Mouse (Mus musculus): Measurements from ENCODE around the gene Srrt. TPM values are rescaled to one million over a fixed set of nuclear protein-coding genes. Genes with fewer than 3 reads are reported as not detected.

Srrt gene
- polyA plus RNA-seq, 1 experiment from 2014 or later: 84.9 TPM

Small RNA genes lying within 50 kb of the gene (microRNA-seq; reads per million reads assigned to microRNA genes)
- gene Mir7036: not detected
- not detected for gene Mir8116

Other genes starting within 250 kb of the Srrt start
- gene Serpine1, start 235.4 kb downstream of the Srrt start, polyA plus RNA-seq (2015; fragmentation: Nextera tagmentation; extraction: Ambion mirVana): 0.74 and 0.92 TPM in 2 replicates
- 4.9 and 6.9 TPM in 2 replicates for gene Trim56, start 191.5 kb downstream of the Srrt start, polyA plus RNA-seq (2015; fragmentation: Nextera tagmentation; extraction: Ambion mirVana)
- gene Muc3, start 158.4 kb downstream of the Srrt start, polyA plus RNA-seq (2015; fragmentation: Nextera tagmentation; extraction: Ambion mirVana): 0.11 TPM in 1 of 2 replicates, not detected in the other
- not detected in 2 replicates for gene Muc3a, start 95.3 kb downstream of the Srrt start, polyA plus RNA-seq (2015; fragmentation: Nextera tagmentation; extraction: Ambion mirVana)
- 12.7 and 14.8 TPM in 2 replicates for gene Ache, start 20.2 kb downstream of the Srrt start, polyA plus RNA-seq (2015; fragmentation: Nextera tagmentation; extraction: Ambion mirVana)
- 8.1 and 8.8 TPM in 2 replicates for gene Ufsp1, start 13.0 kb downstream of the Srrt start, polyA plus RNA-seq (2015; fragmentation: Nextera tagmentation; extraction: Ambion mirVana)
- gene Trip6, start 6.7 kb upstream of the Srrt start, polyA plus RNA-seq (2015; fragmentation: Nextera tagmentation; extraction: Ambion mirVana): 44.7 and 47.3 TPM in 2 replicates
- gene Slc12a9, start 25.9 kb upstream of the Srrt start, polyA plus RNA-seq (2015; fragmentation: Nextera tagmentation; extraction: Ambion mirVana): 8.1 and 8.7 TPM in 2 replicates
- gene Ephb4, start 42.4 kb upstream of the Srrt start, polyA plus RNA-seq (2015; fragmentation: Nextera tagmentation; extraction: Ambion mirVana): 33.1 and 37.6 TPM in 2 replicates
- gene Zan, start 169.4 kb upstream of the Srrt start, polyA plus RNA-seq (2015; fragmentation: Nextera tagmentation; extraction: Ambion mirVana): 0.04 and 0.08 TPM in 2 replicates
- gene Pop7, start 194.8 kb upstream of the Srrt start, polyA plus RNA-seq (2015; fragmentation: Nextera tagmentation; extraction: Ambion mirVana): 43.6 and 43.9 TPM in 2 replicates
- gene Gigyf1, start 210.9 kb upstream of the Srrt start, polyA plus RNA-seq (2015; fragmentation: Nextera tagmentation; extraction: Ambion mirVana): 8.4 and 8.8 TPM in 2 replicates
- gene Epo, start 225.6 kb upstream of the Srrt start, polyA plus RNA-seq (2015; fragmentation: Nextera tagmentation; extraction: Ambion mirVana): not detected in 2 replicates
- 299 and 300 TPM in 2 replicates for gene Gnb2, start 225.8 kb upstream of the Srrt start, polyA plus RNA-seq (2015; fragmentation: Nextera tagmentation; extraction: Ambion mirVana)
- 0.27 and 0.35 TPM in 2 replicates for gene Actl6b, start 245.8 kb upstream of the Srrt start, polyA plus RNA-seq (2015; fragmentation: Nextera tagmentation; extraction: Ambion mirVana)